Mouse (Mus musculus) kidney, postnatal 0 days (tissue): Measurements from ENCODE around the gene Plk4. TPM values are rescaled to one million over a fixed set of nuclear protein-coding genes. Genes with fewer than 3 reads are reported as not detected.
A peak's percentile ranks its signal among the peaks of the same experiment; 100 is the strongest.

Experiments
- ATAC-seq: fragments of 200-750 bp; cut with Nextera tagmentation; replicated peaks from 2 replicates; pipeline ENCODE4 v1.8.0; 2017; ENCODE audit warnings: low read depth, moderate number of reproducible peaks, moderate TSS enrichment, moderate library complexity; ENCODE audit not compliant: low FRiP score
- DNase-seq: peaks from one replicate; pipeline ENCODE4 v3.0.0-alpha.2; 2016; ENCODE audit warnings: low spot score
- H3K27ac ChIP-seq: fragments of 300-500 bp; sonication (generic); 2 replicates; pipeline ENCODE4 v1.5.1; 2014; ENCODE audit warnings: mild to moderate bottlenecking
- H3K27me3 ChIP-seq: fragments of 300-500 bp; sonication (generic); 2 replicates; pipeline ENCODE4 v1.6.1; 2014; ENCODE audit warnings: low read length, mixed read lengths; ENCODE audit not compliant: insufficient read depth
- H3K36me3 ChIP-seq: fragments of 300-500 bp; sonication (generic); 2 replicates; pipeline ENCODE4 v1.6.1; 2014; ENCODE audit warnings: low read length, mixed read lengths; ENCODE audit not compliant: insufficient read depth
- H3K4me1 ChIP-seq: fragments of 300-500 bp; sonication (generic); replicated peaks from 2 replicates; pipeline ENCODE4 v1.6.1; 2014; ENCODE audit warnings: antibody characterized with exemption, low read length, mixed read lengths; ENCODE audit not compliant: insufficient read depth
- H3K4me2 ChIP-seq: fragments of 300-500 bp; sonication (generic); 2 replicates; pipeline ENCODE4 v1.6.1; 2014; ENCODE audit warnings: mild to moderate bottlenecking, low read length, moderate library complexity, mixed read lengths
- H3K4me3 ChIP-seq: fragments of 300-500 bp; sonication (generic); replicated peaks from 2 replicates; pipeline ENCODE4 v1.5.1; 2014; ENCODE audit warnings: low read depth, low read length
- H3K9ac ChIP-seq: fragments of 300-500 bp; sonication (generic); 2 replicates; pipeline ENCODE4 v1.6.1; 2014; ENCODE audit warnings: low read depth, low read length
- H3K9me3 ChIP-seq: fragments of 300-500 bp; sonication (generic); replicated peaks from 2 replicates; pipeline ENCODE4 v1.6.1; 2016; ENCODE audit warnings: low read length, inconsistent platforms, mixed read lengths
- CTCF ChIP-seq: IDR thresholded peaks from 2 replicates; pipeline ENCODE4 v1.5.1; 2016; ENCODE audit warnings: antibody characterized with exemption, low read depth, mild to moderate bottlenecking, moderate library complexity
- WGBS: fragments of 180-500 bp; shearing (Covaris S2); extraction: QIAGEN DNeasy Blood & Tissue Kit; methylation state at CpG from one replicate; pipeline ENCODE4 v1.1.7; 2014; 5-methylcytosine and 5-hydroxymethylcytosine counted together
- polyA plus RNA-seq: library from polyadenylated mRNA; unstranded; fragments of >200 nt; fragmentation: Nextera tagmentation; extraction: Ambion mirVana; gene quantifications from 2 replicates; pipeline ENCODE4 v1.2.1, GENCODE M21; 2015

The Plk4 gene
- 24.7 and 29.7 TPM in 2 replicates for polyA plus RNA-seq

- Histone ChIP-seq H3K4me2 (peak within 1 kb of the TSS; percentile 97), H3K9me3 (no peaks in the 10 kb centered on the region), H3K4me3 (peak within 1 kb of the TSS; percentile 98), H3K36me3 (0 out of 2 replicates have a peak, but pooled peaks cover 3% of the 10 kb centered on the region), H3K27me3 (no peaks in the 10 kb centered on the region), H3K9ac (peak within 1 kb of the TSS; percentile 82), H3K27ac (peak within 1 kb of the TSS; percentile 73), H3K4me1 (no peaks in the 10 kb centered on the region)
- ATAC-seq, result peak; percentile 98
- DNase-seq, result peak; percentile 100
- WGBS, result 3% methylated on average over 66 of the region's 66 CpGs
- no peak for TF ChIP-seq CTCF
Observed at GRCm38 (mm10) chr3:40799530-40800372, at the start of gene Plk4. Plk4 (plus strand) TSS chr3:40800019.

- ATAC-seq (no peak), DNase-seq (no peak)
- Histone ChIP-seq H3K4me1 (no peaks in the 10 kb centered on the region), H3K9me3 (no peaks in the 10 kb centered on the region), H3K4me3 (no peak overlapping the region), H3K27me3 (no peaks in the 10 kb centered on the region), H3K9ac (no peak overlapping the region), H3K4me2 (no peak overlapping the region), H3K36me3 (no peaks in the 10 kb centered on the region), H3K27ac (no peak overlapping the region)
- 90% methylated on average over 3 of the region's 3 CpGs for WGBS
- no peak for TF ChIP-seq CTCF
Observed at GRCm38 (mm10) chr3:40760746-40761145, 39.1 kb upstream of the Plk4 start.

- WGBS, result 88% methylated on average over 2 of the region's 2 CpGs
- ATAC-seq (no peak), DNase-seq (no peak)
- no peak overlapping the region for H3K4me3 ChIP-seq
- H3K9me3 ChIP-seq, result no peaks in the 10 kb centered on the region
- no peaks in the 10 kb centered on the region for H3K36me3 ChIP-seq
- no peaks in the 10 kb centered on the region for H3K27me3 ChIP-seq
- no peak overlapping the region for H3K4me2 ChIP-seq
- no peak overlapping the region for H3K9ac ChIP-seq
- no peaks in the 10 kb centered on the region for H3K4me1 ChIP-seq
- TF ChIP-seq CTCF, result no peak
- no peak overlapping the region for H3K27ac ChIP-seq
Observed at GRCm38 (mm10) chr3:40761312-40761711, 38.5 kb upstream of the Plk4 start.

GRCm38 (mm10) chr3:40793783-40794182 is 6.0 kb upstream of the Plk4 start:
- H3K27me3 ChIP-seq, result no peaks in the 10 kb centered on the region
- WGBS, result 73% methylated on average over 2 of the region's 2 CpGs
- H3K27ac ChIP-seq, result no peak overlapping the region
- no peak overlapping the region for H3K4me2 ChIP-seq
- no peak overlapping the region for H3K4me3 ChIP-seq
- DNase-seq (no peak), ATAC-seq (no peak)
- H3K9ac ChIP-seq, result no peak overlapping the region
- H3K9me3 ChIP-seq, result no peaks in the 10 kb centered on the region
- TF ChIP-seq CTCF, result peak; percentile 15; the same call in 1 of the 2 replicates
- no peaks in the 10 kb centered on the region for H3K36me3 ChIP-seq
- H3K4me1 ChIP-seq, result no peaks in the 10 kb centered on the region

- 55% methylated on average over 1 of the region's 1 CpGs for WGBS
- Histone ChIP-seq H3K36me3 (0 out of 2 replicates have a peak, but pooled peaks cover 3% of the 10 kb centered on the region), H3K27ac (no peak overlapping the region), H3K9ac (no peak overlapping the region), H3K9me3 (no peaks in the 10 kb centered on the region), H3K4me2 (no peak overlapping the region), H3K27me3 (no peaks in the 10 kb centered on the region), H3K4me1 (no peaks in the 10 kb centered on the region), H3K4me3 (no peak overlapping the region)
- DNase-seq (no peak), ATAC-seq (no peak)
- no peak for TF ChIP-seq CTCF
Observed at GRCm38 (mm10) chr3:40798054-40798453, 1.8 kb upstream of the Plk4 start.

- Histone ChIP-seq H3K4me1 (no peaks in the 10 kb centered on the region), H3K27ac (no peak overlapping the region), H3K36me3 (0 out of 2 replicates have a peak, but pooled peaks cover 3% of the 10 kb centered on the region), H3K9me3 (no peaks in the 10 kb centered on the region), H3K9ac (no peak overlapping the region), H3K4me2 (no peak overlapping the region), H3K27me3 (no peaks in the 10 kb centered on the region), H3K4me3 (no peak overlapping the region)
- 43% methylated on average over 7 of the region's 7 CpGs for WGBS
- ATAC-seq, result no peak
- peak; percentile 61 for DNase-seq
- TF ChIP-seq CTCF, result peak; percentile 69
Observed at GRCm38 (mm10) chr3:40798500-40798899, 1.3 kb upstream of the Plk4 start.
